Mouse (Mus musculus): ENCODE data around the gene Orm3.

Orm3 gene

DNA sequence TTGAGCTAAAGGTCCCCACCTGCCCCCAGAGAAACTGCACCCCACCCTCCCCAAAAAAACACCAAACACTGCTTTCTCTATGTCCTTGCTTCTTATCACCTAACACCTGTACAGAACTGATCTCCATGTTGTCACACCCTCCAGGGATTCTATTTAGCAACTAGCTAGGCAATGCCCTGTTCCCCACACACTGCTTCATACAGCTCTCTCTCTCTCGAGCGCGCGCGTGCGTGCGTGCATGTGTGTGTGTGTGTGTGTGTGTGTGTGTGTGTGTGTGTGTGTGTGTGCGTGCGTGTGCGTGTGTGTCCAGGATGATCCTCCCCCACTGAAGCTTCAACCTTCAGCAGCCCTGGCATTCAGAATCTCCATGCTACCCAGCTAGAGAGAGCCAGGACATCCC, 46.1 kb downstream of the Orm3 start:
- DNase-seq (ENCODE audit: low read depth, low spot score) = no peak

- DNase-seq (ENCODE audit: low read depth, low spot score) = no peak
These were observed 46.6 kb downstream of the Orm3 start for GRCm38 (mm10) chr4:63402558-63402957.

DNA sequence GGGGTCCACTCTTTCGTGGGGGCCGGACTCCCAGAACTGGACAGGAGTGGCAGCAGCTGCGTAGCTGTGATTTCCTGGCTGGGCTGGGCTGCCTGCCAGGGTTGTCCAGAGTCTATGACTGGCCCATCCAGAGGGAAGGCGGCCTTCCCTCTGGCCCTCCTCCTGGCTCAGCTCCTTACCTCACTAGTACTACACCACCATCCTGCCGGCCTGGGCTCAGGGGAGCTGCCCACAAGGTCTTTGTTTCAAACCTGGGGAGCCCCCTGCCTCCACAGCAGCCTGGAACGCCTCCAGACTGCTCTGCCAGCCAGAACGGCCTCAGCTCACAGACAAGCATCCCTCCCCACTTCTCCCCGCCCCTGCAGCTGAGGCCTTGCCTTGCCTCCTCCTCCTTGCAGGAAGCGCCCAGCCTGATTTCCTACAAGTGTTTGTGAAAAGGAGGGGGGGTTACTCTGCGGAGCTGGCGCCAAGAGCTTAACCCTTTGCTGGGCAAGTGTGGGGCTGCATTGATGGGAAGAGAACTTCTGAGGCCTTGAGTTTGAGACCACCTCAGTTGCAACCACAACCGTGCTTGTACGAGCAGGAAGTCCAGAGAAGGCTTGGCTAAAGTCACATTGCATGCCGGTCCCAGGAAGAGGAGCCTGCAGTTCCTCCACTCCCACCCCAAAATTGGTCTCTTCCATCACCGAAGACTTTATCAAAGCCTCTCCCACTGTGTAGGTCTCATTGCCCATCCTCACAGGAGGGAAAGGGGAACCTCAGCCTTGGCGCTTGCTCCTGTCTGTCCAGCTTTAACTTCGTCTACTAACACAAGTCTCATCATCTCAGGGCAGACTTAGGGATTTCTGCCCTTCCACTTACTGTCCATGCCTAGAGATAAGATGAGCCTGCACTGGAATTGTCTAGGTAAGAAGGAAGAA, 47.3 kb downstream of the Orm3 start, which contains the start of gene Akna:
Gene Akna, minus strand, starts transcription at position 315 of the 920 bp plus-strand sequence.
- DNase-seq (ENCODE audit: low read depth, low spot score) = peak; percentile 52

GRCm38 (mm10) chr4:63404205-63404604, 48.2 kb downstream of the Orm3 start:
- DNase-seq (ENCODE audit: low read depth, low spot score) = no peak

- no peak for DNase-seq (ENCODE audit: low read depth, low spot score)
These were observed 49.1 kb downstream of the Orm3 start for GRCm38 (mm10) chr4:63405051-63405450.

DNA sequence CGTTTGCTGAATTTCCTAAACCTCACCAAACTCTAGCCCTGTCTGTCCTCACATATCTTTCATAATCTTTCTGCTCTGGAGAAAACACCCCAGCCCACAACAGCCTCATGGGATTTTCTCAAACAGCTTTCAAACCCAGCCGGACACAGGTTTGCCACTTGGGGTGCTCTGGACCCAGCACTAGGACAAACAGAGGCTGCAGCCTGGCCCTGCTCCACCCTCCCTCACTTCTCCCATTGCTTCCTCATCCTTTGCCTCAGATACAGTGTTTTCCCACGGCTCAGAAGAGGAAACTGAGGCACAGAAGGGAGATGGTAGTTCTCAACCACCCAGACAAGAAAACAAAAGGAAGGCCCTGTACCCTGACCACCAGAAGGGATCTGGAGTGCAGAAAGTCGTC, 49.7 kb downstream of the Orm3 start:
- DNase-seq (ENCODE audit: low read depth, low spot score) = no peak

- DNase-seq (ENCODE audit: low read depth, low spot score) = no peak
These were observed 52.3 kb downstream of the Orm3 start for GRCm38 (mm10) chr4:63408247-63408646.

GRCm38 (mm10) chr4:63408649-63409048, 52.7 kb downstream of the Orm3 start:
- peak; percentile 56 for DNase-seq (ENCODE audit: low read depth, low spot score)
